Mouse (Mus musculus) activated CD4-positive, CD25-positive, alpha-beta regulatory T cell, adult 4 months (primary cell): ENCODE data around the gene Neurl2. TPM values are rescaled to one million over a fixed set of nuclear protein-coding genes. Genes with fewer than 3 reads are reported as not detected.
A peak's percentile ranks its signal among the peaks of the same experiment; 100 is the strongest.

Source experiments
- ATAC-seq: one replicate; pipeline ENCODE4 v1.8.0; 2017
- polyA plus RNA-seq, 2 experiments: library from polyadenylated mRNA; unstranded; fragments of 100-300 nt; shearing (Covaris generic); gene quantifications; one replicate each; pipeline ENCODE4 v1.2.1; 2017

The Neurl2 gene
- polyA plus RNA-seq, 2 experiments from 2014 or later: 0.69 TPM; not detected in 1

DNA sequence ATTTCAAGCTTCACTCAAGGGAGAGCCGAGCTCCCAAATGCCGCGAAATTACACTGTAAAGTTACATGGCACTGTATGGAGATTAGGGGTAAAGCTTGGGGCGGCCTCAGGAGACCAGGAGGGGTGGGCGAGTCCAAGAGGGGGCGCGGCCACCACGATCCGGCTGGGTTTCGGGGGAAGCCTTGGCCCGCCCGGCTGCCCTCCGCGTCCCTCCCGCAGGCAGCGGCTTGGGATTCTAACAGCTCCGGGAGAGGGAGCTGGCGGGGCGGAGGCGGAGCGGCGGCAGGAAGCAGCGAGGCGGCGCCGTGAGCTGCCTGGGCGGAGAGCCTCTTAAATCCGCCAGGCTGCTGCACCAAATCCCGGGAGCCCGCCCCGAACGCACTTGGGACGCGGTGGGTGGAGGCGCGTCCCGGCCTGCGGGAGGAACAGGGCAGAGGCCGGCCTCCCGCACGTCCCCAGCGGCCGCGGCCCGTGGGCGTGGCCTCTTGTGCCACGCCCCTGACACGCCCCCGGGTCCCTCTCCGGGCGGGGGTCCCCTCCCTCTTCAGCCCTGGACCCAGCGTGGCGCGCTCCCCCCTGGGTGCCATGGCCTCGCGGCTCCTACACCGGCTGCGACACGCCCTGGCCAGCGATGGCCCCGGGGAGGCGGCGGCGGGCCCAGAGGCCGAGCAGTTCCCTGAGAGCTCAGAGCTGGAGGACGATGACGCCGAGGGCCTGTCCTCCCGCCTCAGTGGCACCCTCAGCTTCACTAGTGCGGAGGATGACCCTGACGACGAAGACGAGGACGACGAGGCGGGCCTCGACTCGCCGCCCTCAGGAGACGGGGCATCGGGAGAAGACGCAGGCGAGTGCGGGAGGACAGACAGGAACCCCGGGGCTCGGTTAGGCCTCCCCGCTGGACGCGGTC is 47.5 kb downstream of the Neurl2 start, which contains the start of gene Snx21:
Gene Snx21, plus strand, starts transcription at position 343 of the 907 bp plus-strand sequence.
- ATAC-seq: peak; percentile 73

DNA sequence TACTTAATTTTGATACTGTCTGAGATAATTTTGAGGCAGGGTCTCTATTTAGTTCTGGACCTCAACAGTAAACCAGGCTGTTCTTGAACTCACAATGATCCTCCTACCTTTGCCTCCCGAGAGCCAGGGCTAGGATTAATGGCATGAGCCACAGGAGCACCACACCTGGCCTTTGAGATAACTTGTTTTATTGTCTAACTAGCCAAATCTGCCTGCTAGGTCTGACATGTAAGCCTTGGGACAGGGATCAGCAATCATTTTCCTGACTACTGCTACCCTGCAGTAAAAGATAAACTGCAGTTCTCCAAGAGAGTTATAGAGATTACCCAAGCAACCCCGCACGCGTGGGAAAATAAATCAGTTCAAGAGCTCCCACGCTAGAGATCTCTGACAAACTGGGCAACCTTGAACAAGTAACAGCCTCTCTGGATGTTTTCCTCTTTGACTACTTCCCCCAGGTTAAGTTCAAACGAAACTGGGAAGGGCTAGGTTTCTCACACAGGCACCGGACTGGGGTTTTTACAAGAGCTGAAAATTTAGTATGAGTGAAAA is 48.3 kb downstream of the Neurl2 start:
- no peak for ATAC-seq

- no peak for ATAC-seq
These were observed 49.2 kb downstream of the Neurl2 start for GRCm38 (mm10) chr2:164783926-164784581.

DNA sequence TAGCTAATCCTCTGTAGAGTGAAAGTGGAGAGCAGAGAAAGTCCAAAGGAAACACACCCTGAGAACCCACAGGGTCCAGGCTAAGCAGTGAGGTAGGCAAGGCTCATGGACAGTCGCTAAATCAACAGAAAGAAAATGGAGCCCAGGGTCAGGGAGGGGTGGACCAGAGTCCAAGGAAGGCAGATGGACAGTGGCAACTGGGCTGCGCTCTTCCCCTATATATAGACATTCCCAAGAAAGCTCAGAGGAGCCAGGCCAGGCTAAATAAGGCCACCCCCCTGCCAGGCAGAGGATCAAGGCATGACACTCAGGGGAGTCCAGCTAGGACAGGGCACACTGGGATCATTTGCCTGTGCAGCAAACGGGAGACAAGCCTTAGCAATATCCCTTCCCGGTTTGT is 51.4 kb downstream of the Neurl2 start:
- no peak for ATAC-seq

Other genes with a start within 250 kb of the Neurl2 start
- gene Wfdc6a, start 248.0 kb downstream of the Neurl2 start, polyA plus RNA-seq: not detected
- not detected for gene Eppin, start 239.9 kb downstream of the Neurl2 start, polyA plus RNA-seq
- not detected for gene Wfdc6b, start 219.9 kb downstream of the Neurl2 start, polyA plus RNA-seq
- not detected for gene Wfdc8, start 219.8 kb downstream of the Neurl2 start, polyA plus RNA-seq
- not detected for gene Wfdc16, start 194.7 kb downstream of the Neurl2 start, polyA plus RNA-seq
- gene Wfdc10, start 177.4 kb downstream of the Neurl2 start, polyA plus RNA-seq: not detected
- gene Wfdc9, start 176.9 kb downstream of the Neurl2 start, polyA plus RNA-seq: not detected
- not detected for gene Wfdc11, start 159.4 kb downstream of the Neurl2 start, polyA plus RNA-seq
- not detected for gene Wfdc13, start 148.3 kb downstream of the Neurl2 start, polyA plus RNA-seq
- gene Spint4, start 135.0 kb downstream of the Neurl2 start, polyA plus RNA-seq: not detected
- not detected for gene Spint5, start 118.2 kb downstream of the Neurl2 start, polyA plus RNA-seq
- not detected for gene Wfdc3, start 87.5 kb downstream of the Neurl2 start, polyA plus RNA-seq
- gene Dnttip1, start 87.5 kb downstream of the Neurl2 start, polyA plus RNA-seq: 1 to 10 TPM; 6.0 to 6.5 TPM
- gene Ube2c, start 63.6 kb downstream of the Neurl2 start, polyA plus RNA-seq: 10 to 100 TPM; 46.3 to 68.1 TPM
- not detected for gene Tnnc2, start 53.5 kb downstream of the Neurl2 start, polyA plus RNA-seq
- 1 to 10 TPM; 5.0 to 5.1 TPM for gene Snx21, start 47.6 kb downstream of the Neurl2 start, polyA plus RNA-seq
- gene Acot8, start 28.6 kb downstream of the Neurl2 start, polyA plus RNA-seq: 10 to 100 TPM; 35.1 to 49.1 TPM
- gene Zswim3, start 28.4 kb downstream of the Neurl2 start, polyA plus RNA-seq: 1 to 10 TPM; 3.8 to 5.4 TPM
- 10 to 100 TPM; 18.0 to 19.4 TPM for gene Zswim1, start 10.8 kb downstream of the Neurl2 start, polyA plus RNA-seq
- gene Spata25, start 4.9 kb downstream of the Neurl2 start, polyA plus RNA-seq: not detected
- 100 to 1,000 TPM; 215 to 216 TPM for gene Ctsa, start 583 bp downstream of the Neurl2 start, polyA plus RNA-seq
- gene Pltp, start 24.3 kb upstream of the Neurl2 start, polyA plus RNA-seq: 1 to 10 TPM in 1 of 2 experiments, under 1 TPM in 1; 0.87 to 1.0 TPM
- 100 to 1,000 TPM; 102 to 122 TPM for gene Pcif1, start 45.8 kb upstream of the Neurl2 start, polyA plus RNA-seq
- 1 to 10 TPM; 6.7 to 9.0 TPM for gene Zfp335, start 78.3 kb upstream of the Neurl2 start, polyA plus RNA-seq
- 1 to 10 TPM in 1 of 2 experiments, under 1 TPM in 1; 0.78 to 1.4 TPM for gene Mmp9, start 107.3 kb upstream of the Neurl2 start, polyA plus RNA-seq
- under 1 TPM in 1 of 2 experiments, not detected in 1; 0.34 TPM for gene Slc12a5, start 127.3 kb upstream of the Neurl2 start, polyA plus RNA-seq
- 10 to 100 TPM; 21.6 to 34.8 TPM for gene Ncoa5, start 201.4 kb upstream of the Neurl2 start, polyA plus RNA-seq
- gene Cd40, start 222.2 kb upstream of the Neurl2 start, polyA plus RNA-seq: 1 to 10 TPM; 1.2 to 1.7 TPM